ENCODE assay signal across 15 mouse cellular contexts in the genomic region with DNA sequence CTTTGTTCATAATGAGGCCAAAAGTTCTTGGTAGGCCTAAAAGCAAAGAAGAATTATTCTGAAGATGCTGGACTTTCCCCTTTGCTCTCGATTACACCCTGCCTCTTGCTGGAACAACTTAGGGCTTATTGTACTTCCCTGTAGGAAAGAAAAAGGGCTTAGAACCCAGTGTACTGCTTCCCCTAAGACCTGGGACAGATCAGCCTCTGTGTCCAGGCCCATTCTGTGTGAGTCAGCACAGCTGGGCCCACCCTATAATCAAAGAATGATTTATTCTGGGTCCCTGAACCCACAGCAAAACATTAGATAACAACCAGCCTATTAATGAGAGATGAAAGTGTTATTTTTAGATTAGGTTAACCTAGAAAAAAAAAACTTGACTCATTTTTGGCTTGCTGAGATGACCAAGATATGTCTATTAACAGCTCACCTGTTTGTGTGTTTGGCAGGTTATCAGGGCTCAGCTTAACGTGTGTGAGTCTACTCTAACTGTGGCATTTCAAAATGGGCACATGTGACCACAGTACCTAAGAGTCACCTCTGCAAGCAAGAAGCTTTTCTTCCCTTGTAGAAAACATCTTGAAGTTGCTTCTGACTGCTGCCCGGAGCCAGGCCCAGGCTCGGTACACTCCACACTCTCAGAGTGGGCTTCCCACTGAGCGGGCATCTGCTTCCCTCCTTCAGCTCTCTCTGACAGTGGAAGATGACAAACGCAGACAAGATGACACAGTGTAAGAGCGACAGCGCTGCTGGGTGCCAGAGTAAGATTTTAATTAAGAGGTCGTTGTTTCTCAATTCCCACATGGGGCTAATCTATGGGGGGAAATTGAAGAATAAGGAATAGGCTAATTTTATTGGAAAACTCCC.
DNase-seq lines count a peak whose midpoint lies in the region; ATAC-seq and TF ChIP-seq lines count a peak whose summit lies in the region.
"Had no signal": no experiment of that assay in that cellular context is flagged by ENCODE, and none has a peak within 500 bp of the region (broad histone marks: within the 10 kb centered on the region; RNA-seq: fewer than 3 reads in every experiment).

No protein-coding gene starts in this region.

- DNase-seq in adrenal gland, adult 2 months, result peak; percentile 12
- DNase-seq in adrenal gland, postnatal 25 days, result no peak
- peak; percentile 13 for DNase-seq in liver, adult 2 months (ENCODE audit: extremely low read depth, low read depth, low spot score)
- no peak for DNase-seq in liver
- DNase-seq in cerebellum, postnatal 14 days, result peak; percentile 70 to 75
- DNase-seq in stomach, postnatal 0 days (ENCODE audit: low spot score), result peak; percentile 39
- no peak for DNase-seq in gastrocnemius, adult 2 months
- DNase-seq in yolk sac, embryonic 10.5 days (ENCODE audit: low spot score), result no peak
- DNase-seq: heart, adult 18-20 months; kidney, adult 9 months; kidney, postnatal 4 days; lung, embryonic 14.5 days had no signal

- no peaks in the 10 kb centered on the region for H3K9me3 ChIP-seq in stomach, postnatal 0 days (ENCODE audit: control insufficient read depth, low read length)
- H3K9me3 ChIP-seq: hindbrain, embryonic 15.5 days; midbrain, embryonic 13.5 days had no signal

- H3K79me2 ChIP-seq in liver, adult 2 months (ENCODE audit: control insufficient read depth, insufficient read depth, low read length), result no peaks in the 10 kb centered on the region

- no peak for TF ChIP-seq POLR2A in liver, adult 2 months (IDR thresholded peaks at IDR 0.05; ENCODE audit: extremely low read depth, insufficient read depth, low read length)

- intact Hi-C loops in gastrocnemius, adult 2 months (cut with DNase I), result no loop called here

- TF ChIP-seq EP300 in stomach, postnatal 0 days (optimal IDR thresholded peaks at IDR 0.05), result no peak

- 80% methylated on average over 9 of the region's 9 CpGs for WGBS in liver, adult 2 months
- WGBS in stomach, postnatal 0 days, result 71% methylated on average over 9 of the region's 9 CpGs

- H3K9ac ChIP-seq in liver, adult 2 months (ENCODE audit: low read depth, low read length), result no peak overlapping the region
- H3K9ac ChIP-seq in stomach, postnatal 0 days (ENCODE audit: low read length), result no peak overlapping the region
- H3K9ac ChIP-seq: hindbrain, embryonic 15.5 days; lung, embryonic 14.5 days; midbrain, embryonic 13.5 days had no signal

- H3K27ac ChIP-seq in liver, adult 2 months (replicated peaks; ENCODE audit: insufficient read depth, low read depth, low read length), result no peak overlapping the region
- 0 out of 2 replicates have a peak overlapping the region, but pooled peaks have one; percentile 35 for H3K27ac ChIP-seq in stomach, postnatal 0 days (replicated peaks)
- no peak overlapping the region for H3K27ac ChIP-seq in gastrocnemius, adult 2 months
- H3K27ac ChIP-seq: hindbrain, embryonic 15.5 days; midbrain, embryonic 13.5 days had no signal

- no peaks in the 10 kb centered on the region for H3K36me3 ChIP-seq in liver, adult 2 months (ENCODE audit: control insufficient read depth, insufficient read depth, low read length)
- no peaks in the 10 kb centered on the region for H3K36me3 ChIP-seq in stomach, postnatal 0 days (ENCODE audit: control insufficient read depth, insufficient read depth, low read length)
- H3K36me3 ChIP-seq: hindbrain, embryonic 15.5 days; midbrain, embryonic 13.5 days had no signal

- H3K4me1 ChIP-seq in liver, adult 2 months (ENCODE audit: control insufficient read depth, insufficient read depth, low read length), result peaks cover 3% of the 10 kb centered on the region; the same call in 1 of the 2 replicates
- H3K4me1 ChIP-seq in stomach, postnatal 0 days (replicated peaks; ENCODE audit: control insufficient read depth, insufficient read depth), result 0 out of 2 replicates have a peak, but pooled peaks cover 2% of the 10 kb centered on the region
- H3K4me1 ChIP-seq: hindbrain, embryonic 15.5 days; midbrain, embryonic 13.5 days had no signal

- no peak overlapping the region for H3K4me3 ChIP-seq in liver, adult 2 months (ENCODE audit: insufficient read depth, low read depth, low read length)
- no peak overlapping the region for H3K4me3 ChIP-seq in stomach, postnatal 0 days (ENCODE audit: low read depth, low read length)
- H3K4me3 ChIP-seq in gastrocnemius, adult 2 months, result no peak overlapping the region
- H3K4me3 ChIP-seq: hindbrain, embryonic 15.5 days; midbrain, embryonic 13.5 days had no signal

- no peak for TF ChIP-seq CTCF in liver, adult 2 months (IDR thresholded peaks at IDR 0.05; ENCODE audit: low read depth, low read length)
- no peak for TF ChIP-seq CTCF in stomach, postnatal 0 days (IDR thresholded peaks at IDR 0.05; ENCODE audit: low read depth)
- no peak for TF ChIP-seq CTCF in gastrocnemius, adult 2 months (IDR thresholded peaks at IDR 0.05)

- no peaks in the 10 kb centered on the region for H3K27me3 ChIP-seq in liver, adult 2 months (ENCODE audit: control insufficient read depth, insufficient read depth, low read length)
- H3K27me3 ChIP-seq in stomach, postnatal 0 days (ENCODE audit: control insufficient read depth, insufficient read depth, low read length), result no peaks in the 10 kb centered on the region
- H3K27me3 ChIP-seq: hindbrain, embryonic 15.5 days; midbrain, embryonic 13.5 days had no signal

- ATAC-seq in stomach, postnatal 0 days (ENCODE audit: low FRiP score, low TSS enrichment), result peak; percentile 92
- ATAC-seq: midbrain, embryonic 13.5 days had no signal

- no peak overlapping the region for H3K4me2 ChIP-seq in stomach, postnatal 0 days (replicated peaks; ENCODE audit: low read depth)
- H3K4me2 ChIP-seq: hindbrain, embryonic 15.5 days; liver, embryonic 11.5 days; lung, embryonic 14.5 days; midbrain, embryonic 13.5 days had no signal

Comparison
In these comparisons a context has a peak if more than half of its experiments do, and no peak if none do; other contexts are left out.
1. DNase-seq: peak in adrenal gland, adult 2 months (single experiment), liver, adult 2 months (single experiment), cerebellum, postnatal 14 days (2 of 2) and stomach, postnatal 0 days (single experiment); none in adrenal gland, postnatal 25 days (single experiment), liver (single experiment), gastrocnemius, adult 2 months (single experiment) and yolk sac, embryonic 10.5 days (single experiment).